Mouse (Mus musculus): ENCODE measurements around the gene Bicral. TPM values are rescaled to one million over a fixed set of nuclear protein-coding genes. Genes with fewer than 3 reads are reported as not detected.

Gene Bicral
- total RNA-seq, 2 experiments from 2014 or later, result 7.5 to 13.0 TPM

GRCm38 (mm10) chr17:46843022-46843421, 15.3 kb downstream of the Bicral start:
- DNase-seq, result peak in 1 of 2 experiments; percentile 65

DNA sequence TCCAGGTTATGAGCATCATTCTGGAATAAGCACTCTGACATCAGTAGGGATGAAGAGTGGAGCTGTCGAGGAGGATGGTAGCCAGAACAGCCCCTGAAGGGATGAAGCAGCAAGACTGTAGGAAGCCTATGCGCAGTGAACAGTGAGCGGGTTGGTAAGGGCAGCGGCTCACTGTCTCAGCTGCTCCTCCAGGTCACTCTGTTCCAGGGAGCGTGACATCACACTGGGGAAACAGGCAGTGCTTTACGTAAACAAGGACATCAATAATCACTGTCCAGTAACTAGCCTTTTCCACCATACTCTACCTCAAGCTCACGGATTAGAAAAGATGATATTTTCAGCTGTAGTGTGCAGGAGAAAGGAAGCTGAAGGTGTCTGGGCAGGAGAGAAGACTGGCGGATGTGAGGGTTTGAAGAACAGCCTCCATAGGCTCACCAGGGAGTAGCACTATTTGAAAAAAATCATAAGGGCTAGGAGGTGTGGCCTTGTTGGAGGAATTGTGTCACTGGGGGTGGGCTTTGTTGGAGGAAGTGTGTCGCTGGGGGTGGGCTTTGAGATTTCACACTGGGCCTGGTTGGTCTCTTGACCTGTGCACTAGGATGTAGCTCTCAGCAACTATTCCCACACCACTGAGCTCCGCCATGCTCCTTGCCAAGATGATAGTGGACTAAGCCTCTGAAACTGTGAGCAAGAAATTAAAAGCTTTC, 17.8 kb downstream of the Bicral start:
- DNase-seq, result no peak

- no peak for DNase-seq
These were observed 19.8 kb downstream of the Bicral start for GRCm38 (mm10) chr17:46838396-46838920.

GRCm38 (mm10) chr17:46837897-46838296, 20.4 kb downstream of the Bicral start:
- DNase-seq, result no peak

DNA sequence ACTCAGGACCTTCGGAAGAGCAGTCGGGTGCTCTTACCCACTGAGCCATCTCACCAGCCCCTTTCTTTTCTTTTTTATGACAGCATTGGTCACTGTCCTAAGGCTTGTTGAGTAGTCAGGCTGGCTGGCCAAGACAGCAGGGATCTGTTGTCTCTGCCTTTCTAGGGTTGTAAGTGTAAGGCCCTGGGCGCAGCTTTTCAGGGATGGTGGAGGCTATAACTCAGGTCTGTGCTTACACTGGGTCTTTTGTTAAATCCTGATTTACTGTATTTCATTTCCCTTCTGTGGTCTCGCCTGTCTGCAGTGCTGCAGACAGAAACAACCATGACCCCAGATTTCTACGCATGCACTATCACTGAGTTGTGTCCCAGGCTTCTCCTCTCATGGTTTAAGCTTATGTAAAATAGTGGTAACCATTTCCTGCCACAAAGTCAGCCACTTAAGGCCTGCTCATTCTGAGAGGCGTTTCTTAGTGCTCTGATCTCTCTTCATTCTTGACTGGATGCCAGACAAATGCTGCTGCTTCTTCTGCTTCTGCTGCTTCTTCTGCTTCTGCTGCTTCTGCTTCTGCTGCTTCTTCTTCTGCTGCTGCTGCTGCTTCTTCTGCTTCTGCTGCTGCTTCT, 23.1 kb downstream of the Bicral start:
- DNase-seq, result peak in 1 of 2 experiments; percentile 35

GRCm38 (mm10) chr17:46832981-46833305, 25.3 kb downstream of the Bicral start:
- no peak for DNase-seq

DNA sequence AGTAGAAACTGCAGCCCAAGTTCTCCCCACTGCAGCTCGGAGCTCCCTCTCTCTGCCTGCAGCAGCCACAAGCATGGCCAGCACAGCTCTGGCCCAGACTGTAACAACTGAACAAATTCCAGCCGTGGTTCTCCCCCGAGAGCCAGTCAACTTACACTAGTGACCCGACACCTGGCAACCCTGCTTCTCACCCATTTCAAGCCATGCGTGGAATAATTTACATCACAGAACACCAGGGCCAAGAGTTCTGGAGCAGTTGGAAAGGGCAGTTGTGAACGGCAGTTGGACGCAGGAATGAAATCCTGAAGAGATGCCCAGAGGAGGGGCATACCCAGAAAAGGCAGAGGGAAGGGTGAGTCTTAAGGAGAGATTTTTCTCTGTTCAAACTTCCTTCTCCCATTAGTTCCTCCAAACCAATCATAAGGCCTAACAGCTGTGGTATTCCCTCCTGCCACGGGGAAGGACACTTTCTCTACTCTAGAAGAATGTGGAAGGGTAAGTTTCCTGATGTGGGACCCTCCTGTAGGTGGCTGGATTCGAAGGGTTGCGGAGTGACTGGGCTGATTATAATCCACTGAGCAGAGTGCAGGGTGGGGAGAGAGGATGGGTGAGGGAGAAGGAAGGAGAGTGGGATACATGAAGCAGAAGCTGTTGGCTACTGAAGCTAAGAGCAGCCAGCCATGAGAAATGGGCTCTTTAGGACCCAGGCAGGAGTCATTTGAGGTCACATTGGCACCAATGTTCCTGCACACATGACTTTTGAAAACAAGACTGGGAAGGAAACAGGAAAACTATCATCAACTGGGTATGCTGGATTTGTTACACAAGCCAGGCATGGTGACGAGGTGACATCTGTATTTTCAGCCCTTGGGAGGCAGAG, 25.9 kb downstream of the Bicral start:
- peak; percentile 78 for DNase-seq

DNA sequence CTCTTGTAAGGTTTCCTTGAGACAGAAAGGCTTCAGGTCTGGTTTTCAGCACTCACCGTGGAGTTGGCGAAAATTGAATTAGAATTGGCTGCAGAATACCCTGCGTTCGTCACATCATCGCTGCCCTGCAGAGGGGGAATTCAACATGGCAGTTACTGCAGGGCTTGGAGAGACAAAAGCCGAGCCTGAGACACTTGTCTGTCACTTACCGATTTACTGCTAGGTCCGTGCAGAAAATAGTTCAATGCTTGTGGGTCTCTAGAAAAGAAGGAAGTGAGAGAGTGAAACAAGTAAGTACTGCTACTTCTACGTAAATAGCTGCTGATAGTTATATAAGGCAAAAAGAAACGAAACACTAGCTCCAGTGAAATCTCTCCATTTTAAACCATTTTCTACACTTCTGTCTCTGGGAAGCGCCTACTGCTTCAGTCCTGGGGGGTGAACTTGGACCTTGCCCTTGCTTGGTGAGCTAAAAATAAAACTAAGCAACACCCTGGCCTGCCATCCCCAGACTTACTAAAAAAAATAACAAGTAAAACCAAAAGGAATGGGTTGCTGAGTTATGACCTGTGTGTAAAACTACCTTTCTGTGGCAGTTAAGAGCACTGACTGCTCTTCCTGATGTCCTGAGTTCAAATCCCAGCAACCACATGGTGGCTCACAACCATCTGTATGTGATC, 28.3 kb downstream of the Bicral start:
- no peak for DNase-seq

GRCm38 (mm10) chr17:46828935-46829334, 29.3 kb downstream of the Bicral start:
- no peak for DNase-seq

GRCm38 (mm10) chr17:46823091-46823490, 35.2 kb downstream of the Bicral start:
- DNase-seq, result no peak

DNA sequence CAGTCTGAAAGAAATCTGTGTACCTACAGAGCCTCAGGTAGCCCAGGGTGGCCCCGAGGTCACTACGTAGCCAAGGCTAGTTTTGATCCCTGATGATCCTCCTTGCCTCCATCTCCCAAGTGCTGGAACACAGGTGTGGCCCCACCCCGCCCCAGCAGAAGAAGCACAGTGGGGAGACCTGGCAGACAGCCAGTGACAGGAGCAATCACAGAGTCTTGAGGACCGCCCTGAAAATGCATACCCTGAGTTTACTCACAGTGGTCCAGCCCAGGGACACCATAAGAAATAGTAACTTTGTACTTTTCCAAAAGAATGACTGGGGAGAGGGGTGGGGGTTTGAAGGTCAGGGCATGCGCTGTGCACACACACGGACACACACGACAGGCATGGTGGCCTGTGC, 37.7 kb downstream of the Bicral start:
- DNase-seq, result no peak

- no peak for DNase-seq
These were observed 40.5 kb downstream of the Bicral start for GRCm38 (mm10) chr17:46817734-46818158.

- DNase-seq, result no peak
These were observed 42.0 kb downstream of the Bicral start for GRCm38 (mm10) chr17:46816306-46816705.

DNA sequence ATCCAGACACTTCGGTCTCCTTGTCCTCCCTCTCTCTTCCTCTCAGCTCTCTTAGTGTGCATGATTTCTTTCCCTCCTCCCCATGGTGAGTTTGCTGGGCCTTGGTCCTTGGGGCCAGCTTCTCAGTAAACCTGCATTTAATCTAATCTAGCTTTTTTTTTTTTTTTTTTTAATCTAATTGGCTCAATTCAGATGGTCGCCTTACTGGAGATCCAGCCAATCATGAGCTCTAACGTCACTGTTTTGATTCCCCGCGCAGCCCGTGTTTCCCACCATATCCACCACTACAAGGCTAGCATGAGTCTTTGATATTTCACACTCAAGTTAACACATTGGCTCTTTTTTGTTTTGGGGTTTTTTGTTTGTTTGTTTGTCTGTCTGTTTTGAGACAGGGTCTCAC, 43.8 kb downstream of the Bicral start:
- no peak for DNase-seq

DNA sequence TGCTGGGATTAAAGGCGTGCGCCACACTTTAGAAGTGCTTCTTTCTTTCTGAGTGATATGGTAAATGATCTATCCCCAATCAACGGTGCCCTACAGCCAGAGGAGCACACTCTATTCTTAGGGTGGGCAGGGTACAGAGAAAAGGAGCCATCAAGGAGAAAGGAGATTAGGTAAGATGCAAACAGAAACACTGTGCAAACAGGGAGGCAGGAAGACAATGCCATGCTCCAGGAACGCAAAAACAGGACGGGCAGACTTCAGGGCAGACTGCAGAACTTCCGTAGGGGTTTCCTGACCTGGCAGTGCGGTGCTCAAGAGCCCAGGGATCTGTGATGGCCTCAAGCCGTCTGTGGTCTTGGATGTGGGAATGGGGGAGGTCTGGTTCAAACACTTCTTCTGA, 44.6 kb downstream of the Bicral start:
- DNase-seq, result no peak

GRCm38 (mm10) chr17:46812442-46812841, 45.8 kb downstream of the Bicral start:
- DNase-seq, result no peak

GRCm38 (mm10) chr17:46810672-46811071, 47.6 kb downstream of the Bicral start:
- no peak for DNase-seq

DNA sequence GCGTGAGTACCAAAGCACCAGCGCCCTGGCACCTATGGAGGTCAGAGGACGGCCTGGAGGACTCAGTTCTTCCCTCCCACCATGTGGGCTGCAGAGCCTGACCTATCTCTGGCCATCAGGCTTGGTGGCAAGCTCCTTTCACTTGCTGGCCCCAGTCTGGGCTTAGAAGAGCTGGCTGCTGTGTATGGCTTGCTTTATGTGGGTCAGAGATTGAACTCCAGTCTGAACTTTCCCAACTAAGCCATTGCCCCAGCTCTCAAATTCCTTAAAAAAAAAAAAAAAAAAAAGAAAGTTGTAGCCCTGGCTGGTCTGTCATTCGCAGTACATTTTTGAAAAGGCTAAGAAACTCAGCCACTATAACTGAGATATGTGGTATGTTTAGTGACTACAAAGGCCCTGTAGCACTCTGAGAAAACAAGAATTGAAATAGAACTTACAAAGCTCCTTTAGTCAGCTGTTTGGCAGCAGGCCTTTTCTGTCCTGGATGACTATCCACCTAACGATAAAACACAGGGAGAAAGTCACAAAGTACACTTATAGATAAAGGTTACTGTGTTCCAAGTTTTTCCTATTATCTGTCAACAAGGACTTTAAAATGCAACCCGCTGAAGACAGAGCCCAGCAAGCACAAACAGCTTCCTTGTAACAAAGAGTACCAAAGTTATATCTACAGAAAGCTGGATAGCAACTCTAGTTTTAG, 49.0 kb downstream of the Bicral start:
- DNase-seq, result peak; percentile 58 to 64

- DNase-seq, result no peak
These were observed 49.9 kb downstream of the Bicral start for GRCm38 (mm10) chr17:46808376-46808775.

GRCm38 (mm10) chr17:46801761-46802160, 56.5 kb downstream of the Bicral start:
- DNase-seq, result no peak

DNA sequence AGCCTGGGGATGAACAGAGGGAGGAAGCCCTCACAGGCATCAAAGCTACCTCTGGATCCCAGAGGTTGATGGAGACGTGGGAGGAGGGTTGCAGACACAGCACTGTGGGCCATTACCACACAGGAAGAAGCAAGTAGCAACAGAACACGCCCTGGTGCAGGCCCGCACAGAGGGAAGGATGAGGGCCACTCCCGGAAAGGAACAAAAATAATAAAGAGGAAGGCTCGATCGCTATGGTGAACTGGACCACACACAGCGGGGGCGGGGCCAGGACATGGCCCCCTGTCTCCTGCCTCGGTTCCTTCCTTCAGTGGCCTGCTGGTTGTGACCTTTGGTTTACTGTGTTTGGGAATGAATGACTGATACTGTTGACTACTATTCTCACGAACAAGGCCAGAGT, 58.6 kb downstream of the Bicral start:
- DNase-seq, result no peak

- DNase-seq, result no peak
These were observed 60.9 kb downstream of the Bicral start for GRCm38 (mm10) chr17:46797386-46797785.
